Mouse (Mus musculus): ENCODE results near the gene Lypd3.

DNA sequence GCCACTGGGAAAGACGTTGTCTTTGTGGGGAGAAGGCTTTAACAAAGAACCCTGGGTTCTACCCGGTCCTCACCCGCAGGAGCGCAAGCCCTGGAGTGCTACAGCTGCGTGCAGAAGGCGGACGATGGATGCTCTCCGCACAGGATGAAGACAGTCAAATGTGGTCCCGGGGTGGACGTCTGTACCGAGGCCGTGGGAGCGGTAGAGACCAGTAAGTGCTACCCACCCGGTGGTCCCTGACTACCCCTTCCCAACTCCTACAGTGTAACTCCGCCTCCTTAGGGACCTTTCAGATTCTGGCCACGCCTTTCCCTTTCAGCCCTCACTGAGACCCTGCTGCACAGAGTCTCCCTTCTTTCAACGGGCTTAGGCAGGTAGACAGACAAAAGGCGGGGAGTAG, 696 bp downstream of the Lypd3 start:
- TF ChIP-seq E2F4 (IDR thresholded peaks at IDR 0.05; ENCODE audit: insufficient read depth): no peak
- TF ChIP-seq POLR2A (IDR thresholded peaks at IDR 0.05; ENCODE audit: insufficient read length, low read depth): no peak
- no peak for TF ChIP-seq MYOD1 (IDR thresholded peaks at IDR 0.05; ENCODE audit: control insufficient read depth in 1 of 3, insufficient read length in 2 of 3, low read depth in 2 of 3)
- no peak for TF ChIP-seq TCF3 (IDR thresholded peaks at IDR 0.05; ENCODE audit: insufficient read length, low read depth)
- TF ChIP-seq REST (IDR thresholded peaks at IDR 0.05; ENCODE audit: insufficient read depth, insufficient read length): no peak
- TF ChIP-seq USF1 (IDR thresholded peaks at IDR 0.05; ENCODE audit: low read depth): no peak
- no peak for TF ChIP-seq TCF12 (IDR thresholded peaks at IDR 0.05; ENCODE audit: insufficient read depth, poor library complexity, severe bottlenecking)
